Mouse (Mus musculus) hindbrain, embryonic 11.5 days (tissue): ENCODE measurements at regions not wholly inside any gene's neighbourhood (a gene's known extent, or its start where the extent isn't known, plus 50 kb on each side); places are given as distances from the start of the nearest gene placed in this dataset.
A peak's percentile ranks its signal among the peaks of the same experiment; 100 is the strongest.

Source experiments
- ATAC-seq: fragments of 200-750 bp; cut with Nextera tagmentation; 2 replicates; pipeline ENCODE4 v1.8.0; 2017; ENCODE audit warnings: mild to moderate bottlenecking, moderate TSS enrichment, moderate library complexity; ENCODE audit not compliant: low FRiP score
- DNase-seq: peaks from one replicate; pipeline ENCODE4 v3.0.0-alpha.2; 2015; ENCODE audit warnings: low spot score
- H3K27ac ChIP-seq: fragments of 300-500 bp; sonication (generic); 2 replicates; pipeline ENCODE4 v1.5.1; 2014; ENCODE audit warnings: mild to moderate bottlenecking, low read depth, low read length
- H3K27me3 ChIP-seq: fragments of 300-500 bp; sonication (generic); 2 replicates; pipeline ENCODE4 v1.6.1; 2014; ENCODE audit warnings: mild to moderate bottlenecking, low read length, moderate library complexity, mixed read lengths; ENCODE audit not compliant: control insufficient read depth, insufficient read depth
- H3K36me3 ChIP-seq: fragments of 300-500 bp; sonication (generic); 2 replicates; pipeline ENCODE4 v1.6.1; 2014; ENCODE audit warnings: mild to moderate bottlenecking, low read length, moderate library complexity, mixed read lengths; ENCODE audit not compliant: control insufficient read depth, insufficient read depth
- H3K4me1 ChIP-seq: fragments of 300-500 bp; sonication (generic); replicated peaks from 2 replicates; pipeline ENCODE4 v1.6.1; 2014; ENCODE audit warnings: low read length, mixed read lengths; ENCODE audit not compliant: control insufficient read depth, insufficient read depth
- H3K4me2 ChIP-seq: fragments of 300-500 bp; sonication (generic); replicated peaks from 2 replicates; pipeline ENCODE4 v1.6.1; 2014; ENCODE audit warnings: mild to moderate bottlenecking, low read depth, low read length
- H3K4me3 ChIP-seq: fragments of 300-500 bp; sonication (generic); 2 replicates; pipeline ENCODE4 v1.5.1; 2014; ENCODE audit warnings: low read depth, low read length
- H3K9ac ChIP-seq: fragments of 300-500 bp; sonication (generic); 2 replicates; pipeline ENCODE4 v1.6.1; 2014; ENCODE audit warnings: low read depth, low read length
- H3K9me3 ChIP-seq: fragments of 300-500 bp; sonication (generic); 2 replicates; pipeline ENCODE4 v1.6.1; 2016; ENCODE audit warnings: low read length; ENCODE audit not compliant: control insufficient read depth
- WGBS: fragments of 180-500 bp; shearing (Covaris S2); extraction: QIAGEN DNeasy Blood & Tissue Kit; methylation state at CpG from one replicate; pipeline ENCODE4 v1.1.7; 2014; 5-methylcytosine and 5-hydroxymethylcytosine counted together

- no peaks in the 10 kb centered on the region for H3K36me3 ChIP-seq
- no peak for ATAC-seq
- H3K27ac ChIP-seq, result no peak overlapping the region
- H3K4me1 ChIP-seq, result no peaks in the 10 kb centered on the region
- WGBS, result 87% methylated on average over 1 of the region's 1 CpGs
- H3K4me3 ChIP-seq, result no peak overlapping the region
- DNase-seq, result no peak
- no peaks in the 10 kb centered on the region for H3K9me3 ChIP-seq
- no peak overlapping the region for H3K9ac ChIP-seq
- H3K27me3 ChIP-seq, result no peaks in the 10 kb centered on the region
- no peak overlapping the region for H3K4me2 ChIP-seq
Observed at GRCm38 (mm10) chr10:113902744-113903143, 899.4 kb downstream of the Trhde start.

GRCm38 (mm10) chr10:113874419-113875161 is 927.5 kb downstream of the Trhde start:
- ATAC-seq, result peak; percentile 53; the same call in 1 of the 2 replicates
- Histone ChIP-seq H3K9me3 (no peaks in the 10 kb centered on the region), H3K9ac (no peak overlapping the region), H3K4me2 (no peak overlapping the region), H3K27me3 (no peaks in the 10 kb centered on the region), H3K27ac (no peak overlapping the region), H3K4me1 (no peaks in the 10 kb centered on the region), H3K4me3 (no peak overlapping the region), H3K36me3 (no peaks in the 10 kb centered on the region)
- WGBS, result 81% methylated on average over 4 of the region's 4 CpGs
- DNase-seq, result peak; percentile 3

GRCm38 (mm10) chr10:113824596-113824995 is 895.8 kb upstream of the Atxn7l3b start:
- no peak overlapping the region for H3K4me2 ChIP-seq
- no peaks in the 10 kb centered on the region for H3K36me3 ChIP-seq
- H3K4me3 ChIP-seq, result no peak overlapping the region
- ATAC-seq (no peak), DNase-seq (no peak)
- H3K27me3 ChIP-seq, result no peaks in the 10 kb centered on the region
- no peaks in the 10 kb centered on the region for H3K4me1 ChIP-seq
- H3K27ac ChIP-seq, result no peak overlapping the region
- H3K9me3 ChIP-seq, result no peaks in the 10 kb centered on the region
- no peak overlapping the region for H3K9ac ChIP-seq
- WGBS, result 95% methylated on average over 1 of the region's 1 CpGs
